Mouse (Mus musculus) spleen, postnatal 14 days (tissue): ENCODE measurements around the gene Ttll11.

Experiments used
- DNase-seq, 2 experiments: peaks; one replicate each; pipeline ENCODE4 v3.0.0; 2021 to 2022; ENCODE audit warnings: low spot score in 2 of 2

The Ttll11 gene

DNA sequence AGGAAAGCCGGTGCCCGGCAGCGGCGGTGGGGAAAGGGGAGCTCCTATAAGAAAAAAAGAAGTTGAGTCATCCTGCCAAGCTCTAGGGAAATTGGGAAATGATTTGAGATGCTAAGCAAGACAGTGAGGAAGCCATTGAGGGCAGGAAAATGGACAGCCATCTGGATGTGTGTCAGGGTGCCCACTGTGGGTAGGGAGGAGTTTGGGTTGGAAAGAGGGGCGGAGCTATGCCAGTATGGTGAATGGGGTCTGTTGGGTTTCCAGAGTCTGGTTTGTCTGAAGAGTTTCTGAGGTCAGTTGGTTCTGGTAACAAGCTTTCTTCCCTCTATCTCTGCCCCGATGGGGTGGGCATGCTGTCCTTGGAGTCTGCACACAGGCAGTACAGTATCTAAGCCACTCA is 256.4 kb downstream of the Ttll11 start:
- DNase-seq, result no peak

DNA sequence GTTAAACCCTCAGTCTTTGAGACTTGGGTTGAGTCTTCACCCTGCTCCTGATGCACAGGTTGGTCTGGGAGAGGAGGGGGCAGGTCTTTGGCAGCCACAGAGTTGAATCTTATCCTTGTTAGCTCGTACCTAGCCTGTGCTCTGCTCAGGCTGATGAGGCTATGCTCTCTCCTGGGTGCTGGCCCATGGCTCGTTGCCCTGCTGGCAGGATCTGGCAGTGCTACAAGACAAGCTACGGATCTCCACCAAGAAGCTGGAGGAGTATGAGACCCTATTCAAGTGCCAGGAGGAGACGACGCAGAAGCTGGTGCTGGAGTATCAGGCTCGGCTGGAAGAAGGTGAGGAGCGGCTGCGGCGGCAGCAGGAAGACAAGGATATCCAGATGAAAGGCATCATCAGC is 256.9 kb downstream of the Ttll11 start:
- DNase-seq, result no peak

DNA sequence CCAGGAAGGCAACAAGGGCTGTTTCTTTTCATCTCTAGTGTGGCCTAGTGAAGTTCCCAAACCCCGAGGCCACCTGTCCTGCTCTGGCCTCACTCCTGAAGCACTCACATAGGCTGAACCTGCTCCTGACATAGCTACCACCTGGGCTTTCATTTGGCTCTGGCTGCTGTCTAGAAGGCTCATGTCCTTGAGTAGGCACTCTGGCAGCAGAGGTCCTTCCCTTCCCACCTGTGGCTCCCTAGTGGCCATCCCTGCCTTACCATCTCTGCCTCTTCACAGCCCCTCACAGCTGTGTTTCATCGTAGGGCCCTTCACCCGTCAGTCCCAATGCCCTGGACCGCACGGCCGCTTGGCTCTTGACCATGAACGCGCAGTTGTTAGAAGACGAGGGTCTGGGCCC is 258.8 kb downstream of the Ttll11 start:
- no peak for DNase-seq

DNA sequence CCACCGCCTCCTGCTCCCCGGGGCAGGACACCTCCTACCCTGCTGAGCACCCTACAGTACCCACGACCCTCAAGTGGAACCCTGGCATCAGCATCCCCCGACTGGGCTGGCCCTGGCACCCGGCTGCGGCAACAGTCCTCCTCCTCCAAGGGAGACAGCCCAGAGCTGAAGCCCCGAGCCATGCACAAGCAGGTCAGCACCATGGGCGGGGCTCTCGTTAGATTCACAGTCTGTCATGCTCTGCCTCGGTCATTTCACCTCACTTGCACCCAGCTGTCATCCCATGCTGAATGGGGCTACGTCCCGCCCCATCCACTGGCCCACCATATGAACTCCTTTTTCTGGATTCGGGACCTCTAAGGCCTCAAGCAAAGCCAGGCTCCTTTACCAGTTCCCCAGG is 259.2 kb downstream of the Ttll11 start:
- DNase-seq, result no peak

DNA sequence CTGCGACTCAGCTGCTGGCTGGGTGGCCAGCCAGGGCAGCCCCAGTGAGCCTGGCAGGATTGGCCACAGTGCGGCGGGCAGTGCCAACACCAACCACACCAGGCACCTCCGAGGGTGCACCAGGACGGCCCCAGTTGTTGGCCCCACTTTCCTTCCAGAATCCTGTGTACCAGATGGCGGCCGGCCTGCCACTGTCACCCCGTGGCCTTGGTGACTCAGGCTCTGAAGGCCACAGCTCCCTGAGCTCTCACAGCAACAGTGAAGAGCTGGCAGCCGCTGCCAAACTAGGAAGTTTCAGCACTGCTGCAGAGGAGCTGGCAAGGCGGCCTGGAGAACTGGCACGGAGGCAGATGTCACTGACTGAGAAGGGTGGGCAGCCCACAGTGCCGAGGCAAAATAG is 259.6 kb downstream of the Ttll11 start:
- no peak for DNase-seq

DNA sequence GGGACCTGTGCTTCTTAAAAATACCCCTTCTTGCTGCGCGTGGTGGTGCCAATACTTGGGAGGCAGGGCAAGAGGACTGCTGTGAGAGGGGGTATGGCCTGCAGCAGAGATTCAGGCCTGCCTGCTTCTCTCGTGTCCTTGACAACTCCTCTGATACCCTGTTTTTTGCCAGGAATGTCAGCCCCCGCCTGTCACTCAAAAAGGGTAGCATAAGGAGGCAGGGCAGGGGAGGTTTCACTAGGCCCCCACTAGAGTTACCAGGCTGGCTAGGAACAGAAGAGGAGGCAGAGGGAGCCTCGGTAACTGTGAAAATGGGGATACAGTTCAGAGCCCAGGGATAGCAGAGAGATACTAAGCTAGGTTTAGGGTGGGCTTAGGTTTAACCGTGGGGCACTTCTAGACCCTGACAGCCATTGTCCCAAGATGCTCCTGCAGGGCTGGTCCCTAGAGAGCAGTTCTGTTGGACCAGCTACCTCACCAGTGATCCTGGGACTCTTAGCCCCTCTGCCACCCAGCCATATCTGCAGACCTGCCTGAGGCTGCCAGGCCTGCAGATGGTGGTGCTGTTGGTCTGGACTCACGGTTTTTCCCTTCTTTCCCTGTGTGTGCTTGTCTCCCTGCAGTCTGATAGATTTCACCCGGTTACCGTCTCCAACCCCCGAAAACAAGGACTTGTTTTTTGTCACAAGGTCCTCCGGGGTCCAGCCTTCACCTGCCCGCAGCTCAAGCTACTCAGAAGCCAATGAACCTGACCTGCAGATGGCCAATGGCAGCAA is 260.3 kb downstream of the Ttll11 start:
- no peak for DNase-seq

GRCm38 (mm10) chr2:35718662-35719061 is 261.1 kb downstream of the Ttll11 start:
- DNase-seq, result no peak

DNA sequence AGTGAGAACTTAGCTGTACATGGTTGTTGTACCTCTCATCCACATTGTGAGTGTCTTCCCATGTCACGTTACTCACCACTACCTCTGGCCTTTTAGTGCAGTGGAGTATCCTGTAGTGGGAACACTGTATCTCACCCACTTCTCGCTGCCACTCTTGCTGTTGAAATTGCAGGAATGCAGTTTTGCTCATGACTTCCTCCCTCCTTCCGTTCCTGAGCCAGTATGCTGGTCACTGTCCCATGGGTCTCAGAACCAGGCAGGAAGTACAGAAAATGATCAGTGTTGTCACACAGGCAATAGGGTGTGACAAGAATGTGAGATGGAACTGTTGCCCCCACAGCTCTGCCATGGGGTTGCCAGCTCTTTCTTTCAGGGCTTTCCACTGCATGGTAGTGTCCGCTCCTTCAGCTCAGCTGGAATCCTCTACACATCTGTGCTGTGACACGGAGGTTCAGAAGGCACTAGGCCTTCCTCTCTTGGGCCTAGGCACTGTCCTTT is 261.7 kb downstream of the Ttll11 start:
- no peak for DNase-seq

DNA sequence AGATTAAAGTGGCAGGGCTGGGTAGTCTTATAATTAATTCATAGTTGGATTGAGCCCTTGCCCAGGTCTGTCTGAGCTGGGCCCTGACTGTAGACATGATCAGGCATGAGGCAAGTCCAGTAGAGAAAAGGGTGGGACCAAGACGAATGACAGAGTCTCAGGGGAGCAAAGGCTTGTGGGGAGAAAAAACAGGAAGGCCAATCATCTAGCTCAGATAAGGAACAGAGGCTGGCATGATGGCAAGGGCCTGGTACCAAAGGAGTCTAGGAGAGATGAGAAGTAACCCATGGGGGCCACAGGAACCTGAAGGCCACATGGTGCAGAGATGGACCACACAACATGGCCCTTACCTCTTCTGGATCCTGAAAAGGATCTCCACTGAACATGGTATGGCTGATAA is 263.5 kb downstream of the Ttll11 start:
- DNase-seq, result no peak

GRCm38 (mm10) chr2:35715485-35715884 is 264.2 kb downstream of the Ttll11 start:
- no peak for DNase-seq

DNA sequence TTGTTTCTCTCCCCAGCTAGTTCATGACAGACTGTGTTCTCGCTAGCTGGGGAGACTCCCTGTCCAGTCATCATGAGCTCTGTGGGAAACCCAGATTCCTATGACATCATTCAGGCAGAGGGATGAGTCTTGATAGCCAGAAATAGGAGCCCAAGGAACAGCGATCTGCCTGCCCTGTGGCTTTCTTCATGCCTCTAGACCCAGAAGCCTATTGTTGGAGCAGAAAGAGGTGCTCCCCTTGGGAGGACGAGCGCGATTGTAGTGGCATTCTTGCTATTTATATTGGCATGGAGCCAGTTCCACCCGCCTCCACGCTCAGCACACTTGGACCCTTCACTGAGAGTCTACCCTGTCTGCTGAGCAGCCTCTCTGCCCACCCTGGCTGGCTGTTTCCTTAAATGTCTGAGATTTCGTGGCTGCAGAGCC is 265.0 kb downstream of the Ttll11 start:
- DNase-seq, result no peak

- DNase-seq, result no peak
Measured at GRCm38 (mm10) chr2:35713460-35713859, 266.3 kb downstream of the Ttll11 start.

- no peak for DNase-seq
Measured at GRCm38 (mm10) chr2:35712611-35713010, 267.1 kb downstream of the Ttll11 start.

DNA sequence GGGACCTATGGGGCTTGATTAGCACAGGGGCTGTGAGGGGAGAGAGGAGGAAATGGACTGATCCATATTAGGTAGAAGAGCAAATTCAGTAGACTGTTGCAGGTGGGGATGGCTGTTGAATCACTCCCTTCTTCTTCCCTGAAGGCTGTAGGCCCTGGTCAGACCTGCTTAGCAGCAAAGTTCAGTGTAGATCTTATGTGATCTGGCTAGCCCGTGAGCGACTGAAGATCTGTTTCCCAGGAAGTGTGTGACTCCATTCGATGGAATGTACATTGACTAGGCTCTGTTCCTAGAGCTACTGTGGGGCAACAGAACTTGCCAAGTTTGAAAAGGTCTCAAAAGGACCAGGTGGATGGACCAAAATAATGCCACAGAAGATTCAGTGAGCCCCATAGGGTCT is 276.5 kb downstream of the Ttll11 start:
- DNase-seq, result no peak

DNA sequence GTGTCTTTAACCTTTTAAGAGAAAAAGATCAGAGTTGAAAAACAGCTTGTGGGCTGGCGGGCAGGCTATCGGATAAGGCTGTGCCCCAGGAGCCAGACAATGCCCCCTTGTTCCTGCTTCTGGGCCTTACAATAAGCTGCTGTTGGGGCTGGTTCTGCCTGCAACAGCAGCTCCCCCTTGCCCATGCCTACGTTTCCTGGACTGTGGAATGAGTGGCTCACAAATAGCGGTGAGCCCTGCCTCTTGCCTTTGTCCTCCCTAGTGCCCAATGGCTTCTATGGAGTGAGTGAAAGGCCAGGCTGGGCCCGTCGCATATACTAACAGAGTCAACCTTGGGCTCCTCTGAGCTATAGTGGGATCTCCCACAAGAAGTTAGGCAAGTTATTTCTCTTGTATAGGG is 277.1 kb downstream of the Ttll11 start:
- no peak for DNase-seq

DNA sequence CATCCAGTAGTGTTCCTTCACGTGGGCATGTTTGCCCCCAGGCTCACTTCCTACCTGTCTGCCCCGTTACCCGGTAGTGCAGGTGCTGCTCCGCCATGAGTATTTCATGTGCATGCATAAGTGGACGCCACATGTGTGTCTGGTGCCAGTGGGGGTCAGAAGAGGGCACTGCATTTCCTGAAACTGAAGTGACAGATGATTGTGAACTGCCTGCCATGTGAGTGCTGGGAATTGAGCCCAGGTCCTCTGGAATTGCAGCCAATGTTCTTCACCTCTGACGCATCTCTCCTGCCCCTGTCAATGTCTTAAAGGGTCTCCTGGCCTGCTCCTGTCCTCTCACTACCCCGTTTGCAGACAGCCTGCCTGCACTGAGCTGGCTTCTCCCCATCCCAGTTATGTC is 277.7 kb downstream of the Ttll11 start:
- no peak for DNase-seq
